Comparison of ENCODE assay signal across 8 mouse cellular contexts in the genomic region with DNA sequence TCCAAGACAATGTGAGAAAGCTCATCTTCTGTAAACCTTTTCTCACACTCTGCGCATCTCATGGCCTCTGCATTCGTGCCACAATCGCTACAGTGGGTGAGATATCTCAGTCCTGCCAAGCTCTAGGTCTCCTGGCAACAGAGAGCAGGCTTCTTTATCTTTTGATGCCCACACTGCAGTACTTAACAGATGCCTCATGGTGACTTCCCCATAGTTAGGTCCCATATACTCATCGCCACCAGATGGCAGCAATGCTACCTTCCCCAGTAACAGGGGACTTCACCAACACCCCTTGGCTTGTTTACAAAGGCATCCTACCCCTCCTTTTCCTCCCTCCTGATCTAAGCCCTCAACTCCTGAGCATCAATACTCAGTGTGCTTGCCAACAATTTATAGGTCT.
DNase-seq lines count a peak whose midpoint lies in the region; ATAC-seq lines count a peak whose summit lies in the region.

No protein-coding gene starts in this region.

- H3K36me3 ChIP-seq in forebrain, embryonic 11.5 days (ENCODE audit: control insufficient read depth, insufficient read depth, low read length): no peaks in the 10 kb centered on the region
- no peaks in the 10 kb centered on the region for H3K36me3 ChIP-seq in hindbrain, embryonic 14.5 days (replicated peaks; ENCODE audit: control insufficient read depth, insufficient read depth)

- WGBS in forebrain, embryonic 11.5 days: 28% methylated on average over 4 of the region's 4 CpGs
- 19% methylated on average over 4 of the region's 4 CpGs for WGBS in hindbrain, embryonic 14.5 days

- no peaks in the 10 kb centered on the region for H3K4me1 ChIP-seq in forebrain, embryonic 11.5 days (replicated peaks; ENCODE audit: control insufficient read depth, insufficient read depth, low read length)
- H3K4me1 ChIP-seq in hindbrain, embryonic 14.5 days (replicated peaks; ENCODE audit: control insufficient read depth, insufficient read depth, low read length): no peaks in the 10 kb centered on the region

- H3K27ac ChIP-seq in forebrain, embryonic 11.5 days (ENCODE audit: low read depth, low read length): no peak overlapping the region
- H3K27ac ChIP-seq in hindbrain, embryonic 14.5 days: no peak overlapping the region

- H3K4me2 ChIP-seq in forebrain, embryonic 11.5 days (ENCODE audit: low read depth, low read length, severe bottlenecking): no peak overlapping the region
- no peak overlapping the region for H3K4me2 ChIP-seq in hindbrain, embryonic 14.5 days (replicated peaks)

- H3K9me3 ChIP-seq in forebrain, embryonic 11.5 days (ENCODE audit: control insufficient read depth, low read length): no peaks in the 10 kb centered on the region
- peaks cover 11% of the 10 kb centered on the region; the same call in 1 of the 2 replicates for H3K9me3 ChIP-seq in hindbrain, embryonic 14.5 days (ENCODE audit: control insufficient read depth, low read length)

- no peaks in the 10 kb centered on the region for H3K27me3 ChIP-seq in forebrain, embryonic 11.5 days (ENCODE audit: control insufficient read depth, insufficient read depth, low read length)
- H3K27me3 ChIP-seq in hindbrain, embryonic 14.5 days (ENCODE audit: control insufficient read depth, insufficient read depth, low read length): no peaks in the 10 kb centered on the region

- no peak overlapping the region for H3K9ac ChIP-seq in forebrain, embryonic 11.5 days (ENCODE audit: low read length)
- no peak overlapping the region for H3K9ac ChIP-seq in hindbrain, embryonic 14.5 days

- no peak overlapping the region for H3K4me3 ChIP-seq in forebrain, embryonic 11.5 days (ENCODE audit: low read depth, low read length)
- H3K4me3 ChIP-seq in hindbrain, embryonic 14.5 days (replicated peaks; ENCODE audit: low read length): no peak overlapping the region

- peak; percentile 88 for ATAC-seq in forebrain, embryonic 11.5 days (replicated peaks; ENCODE audit: low FRiP score)
- peak; percentile 57; the same call in 1 of the 2 replicates for ATAC-seq in hindbrain, embryonic 14.5 days (ENCODE audit: low FRiP score)

- DNase-seq in cerebellum, adult 18-20 months: peak; percentile 3 to 7
- no peak for DNase-seq in cerebellum, adult 9-10 months
- peak; percentile 76 for DNase-seq in adrenal gland, postnatal 10 days
- DNase-seq in forebrain, embryonic 11.5 days (ENCODE audit: low spot score): peak; percentile 76
- DNase-seq in hindbrain, embryonic 14.5 days (ENCODE audit: low spot score): peak; percentile 70
- peak; percentile 68 to 73 for DNase-seq in layer of hippocampus, postnatal 10 days (ENCODE audit: low spot score in 2 of 2)
- DNase-seq in lung, postnatal 14 days: peak; percentile 65
- DNase-seq in right cerebral cortex, postnatal 4 days: peak; percentile 48
